Mouse (Mus musculus) lung, postnatal 36 days (tissue): Measurements from ENCODE around the gene Megf11.
"Not testable (repeated sequence)": the region's sequence is repeated elsewhere in the genome, so short reads cannot be mapped to it uniquely, and the experiment has no call there.

Experiments
- DNase-seq: peaks from one replicate; pipeline ENCODE4 v3.0.0; 2022; ENCODE audit warnings: mixed read lengths

Gene Megf11

DNA sequence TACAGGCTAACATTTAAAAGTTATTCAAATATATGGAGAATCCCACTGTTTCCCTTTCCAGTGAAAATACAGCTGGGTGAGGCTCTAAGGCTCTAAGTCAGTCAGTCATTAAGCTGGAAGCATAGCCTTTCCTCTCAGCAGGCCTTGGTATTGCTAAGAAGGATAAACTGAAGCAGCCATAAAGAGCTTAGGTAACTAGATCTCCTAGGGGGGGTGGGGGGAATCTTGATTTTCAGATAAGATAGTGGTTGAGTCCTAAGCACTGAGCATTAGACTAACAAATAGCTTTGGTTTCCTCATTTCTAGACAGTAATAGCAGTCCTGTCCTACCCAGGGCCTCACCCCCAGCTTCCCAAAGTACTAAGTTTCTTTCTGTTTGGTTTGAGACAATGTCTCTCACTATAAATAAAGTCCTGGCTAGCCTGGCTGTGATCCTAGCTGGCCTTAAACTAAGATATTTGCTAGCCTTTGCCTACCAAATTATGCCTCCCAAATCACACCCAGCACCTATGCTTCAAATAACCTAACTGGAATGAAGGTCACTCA lies 318.1 kb downstream of the Megf11 start:
- no peak for DNase-seq

DNA sequence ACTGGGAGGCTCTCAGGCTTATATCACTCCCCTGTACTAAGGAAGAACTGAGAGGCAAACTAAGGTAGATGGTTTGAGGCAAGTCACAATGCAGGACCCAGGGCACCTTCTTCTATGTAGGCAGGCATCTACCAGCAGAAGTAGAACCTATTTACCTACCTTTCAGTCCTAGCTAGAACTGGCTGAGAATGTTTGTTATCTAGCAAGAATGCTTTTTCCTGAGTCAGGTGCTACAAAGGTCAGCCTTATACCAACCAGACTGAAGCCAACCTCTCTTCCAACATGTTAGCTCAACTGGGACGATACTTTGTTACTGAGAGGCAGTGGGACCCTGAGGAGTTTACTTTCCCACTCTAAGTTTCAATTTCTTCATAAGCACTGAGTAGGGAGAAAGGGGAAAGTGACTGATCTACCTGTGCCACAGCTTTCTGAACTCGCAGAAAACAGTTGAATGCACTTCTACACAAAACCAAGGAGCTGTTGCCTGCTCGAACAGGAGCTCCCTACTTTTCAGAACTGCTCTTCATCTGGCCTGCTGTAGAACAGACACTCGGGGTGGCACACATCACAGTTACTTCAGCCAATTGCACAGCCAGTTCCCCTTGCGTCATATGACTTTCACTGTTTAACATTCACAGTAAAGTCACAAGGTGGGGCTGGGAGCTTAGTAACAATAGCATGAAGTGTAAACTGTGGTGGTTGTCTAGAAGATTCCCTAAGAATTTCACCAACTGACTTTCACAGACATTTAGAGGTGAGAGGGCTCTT lies 318.8 kb downstream of the Megf11 start:
- peak; percentile 55 for DNase-seq

DNA sequence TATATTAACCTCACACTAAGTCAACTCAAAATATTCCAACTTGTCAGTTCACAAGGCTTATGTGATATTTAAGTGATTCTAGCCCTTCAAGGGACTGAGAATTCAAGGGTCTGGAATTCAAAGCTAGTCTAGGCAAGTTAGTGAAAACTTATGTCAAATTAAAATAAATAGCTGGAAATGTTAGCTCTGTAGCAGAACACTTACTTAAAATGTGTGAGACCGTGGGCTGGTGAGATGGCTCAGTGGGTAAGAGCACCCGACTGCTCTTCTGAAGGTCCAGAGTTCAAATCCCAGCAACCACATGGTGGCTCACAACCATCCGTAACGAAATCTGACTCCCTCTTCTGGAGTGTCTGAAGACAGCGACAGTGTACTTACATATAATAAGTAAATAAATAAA lies 324.9 kb downstream of the Megf11 start:
- not testable (repeated sequence) for DNase-seq

DNA sequence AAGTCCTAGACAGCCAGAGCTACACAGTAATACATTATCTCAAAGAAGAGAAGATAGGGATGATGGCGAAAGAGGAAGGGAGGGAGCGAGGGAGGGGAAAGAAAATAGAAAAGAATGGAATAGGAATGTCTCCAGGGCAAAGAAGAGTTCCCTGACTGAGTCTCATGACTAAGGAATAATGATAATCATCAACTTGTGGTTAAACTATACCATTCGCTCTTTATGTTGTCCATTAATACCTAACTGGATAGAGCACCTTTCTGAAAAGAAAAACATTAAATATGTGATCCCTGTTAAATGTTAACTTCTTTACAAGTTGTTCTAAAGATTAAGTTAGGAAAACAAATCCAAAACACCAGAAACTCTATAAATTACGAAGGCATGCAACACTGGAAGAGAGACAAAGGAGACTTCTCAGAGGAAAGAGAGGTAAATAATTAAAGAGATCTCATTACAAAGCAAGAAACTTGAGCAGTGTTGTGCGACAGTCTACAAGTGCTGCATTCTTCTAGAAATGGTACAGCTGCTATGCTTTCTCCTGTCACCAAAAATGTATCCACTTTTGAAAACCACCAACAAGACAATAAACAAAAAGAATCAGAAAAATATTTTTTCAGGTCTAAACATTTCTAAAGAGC lies 334.2 kb downstream of the Megf11 start:
- no peak for DNase-seq

DNA sequence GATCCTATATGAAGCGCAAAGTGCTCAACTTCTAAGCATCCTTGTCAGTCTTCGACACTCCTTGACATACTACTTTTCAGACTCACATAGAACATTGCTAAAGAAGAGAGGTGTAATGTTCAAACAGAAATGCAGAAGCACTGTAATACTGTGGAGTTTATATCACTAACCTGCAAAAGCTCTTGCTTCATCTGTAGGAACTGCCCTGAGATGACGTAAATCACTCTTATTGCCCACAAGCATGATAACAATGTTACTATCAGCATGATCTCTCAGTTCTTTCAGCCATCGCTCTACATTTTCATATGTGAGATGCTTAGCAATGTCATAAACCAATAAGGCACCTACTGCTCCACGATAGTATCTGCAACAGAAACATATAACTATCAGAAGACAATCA lies 341.0 kb downstream of the Megf11 start:
- DNase-seq = no peak

DNA sequence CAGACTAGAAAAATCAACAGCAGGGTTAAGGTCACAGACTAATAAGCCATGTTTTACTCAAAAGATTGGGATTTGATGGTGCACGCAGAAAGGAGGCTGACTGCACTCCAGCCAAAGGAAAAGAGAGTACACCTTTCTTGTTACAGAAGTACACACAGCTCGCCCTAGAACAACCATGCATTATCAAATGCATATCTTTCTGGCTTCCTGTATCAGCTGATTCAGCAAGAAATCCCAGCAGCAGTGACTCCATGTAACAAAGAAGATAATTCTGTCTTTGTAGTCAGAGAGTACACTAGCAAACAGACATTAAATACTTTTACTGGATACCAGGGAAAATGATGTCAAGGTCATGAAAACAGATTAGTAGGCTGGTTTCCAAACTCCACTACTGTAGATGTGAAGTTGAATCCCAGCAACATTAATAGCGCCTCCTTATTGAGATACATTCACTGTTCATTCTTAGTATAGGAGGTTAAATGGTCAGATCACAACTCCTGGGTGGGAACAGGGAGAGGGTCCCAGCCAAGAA lies 345.7 kb downstream of the Megf11 start:
- no peak for DNase-seq

DNA sequence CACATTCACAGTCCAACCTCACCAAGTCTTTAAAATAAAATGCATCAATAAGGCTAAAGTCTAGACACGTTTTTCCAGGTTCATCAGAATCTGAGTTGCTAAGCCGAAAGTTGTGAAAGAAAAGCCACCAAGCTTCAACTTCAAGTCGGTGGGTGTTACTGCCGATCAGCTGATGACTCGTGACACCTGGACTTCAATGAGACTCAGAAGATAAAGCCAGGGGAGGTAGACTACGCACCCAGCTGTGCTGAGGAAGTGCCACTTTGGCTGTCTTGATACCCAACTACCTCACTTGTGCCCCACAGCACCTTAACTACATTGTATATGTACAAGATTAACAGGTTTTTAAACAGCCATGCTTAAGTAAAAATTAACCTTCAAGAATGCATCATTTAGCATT lies 348.7 kb downstream of the Megf11 start:
- DNase-seq = no peak

DNA sequence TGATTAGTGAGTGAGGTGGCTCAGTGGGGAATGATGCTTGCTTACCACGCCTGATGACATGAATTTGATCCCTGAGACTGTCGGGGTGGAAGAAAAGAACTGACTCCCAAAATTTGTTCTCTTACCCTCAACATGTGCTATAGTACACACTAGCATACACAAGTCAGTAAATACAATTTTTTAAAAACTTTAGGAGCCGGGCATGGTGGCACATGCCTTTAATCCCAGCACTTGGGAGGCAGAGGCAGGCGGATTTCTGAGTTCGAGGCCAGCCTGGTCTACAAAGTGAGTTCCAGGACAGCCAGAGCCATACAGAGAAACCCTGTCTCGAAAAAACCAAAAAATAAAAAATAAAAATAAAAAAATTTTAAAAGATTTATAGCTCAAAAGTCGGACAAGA lies 349.6 kb downstream of the Megf11 start:
- not testable (repeated sequence) for DNase-seq

DNA sequence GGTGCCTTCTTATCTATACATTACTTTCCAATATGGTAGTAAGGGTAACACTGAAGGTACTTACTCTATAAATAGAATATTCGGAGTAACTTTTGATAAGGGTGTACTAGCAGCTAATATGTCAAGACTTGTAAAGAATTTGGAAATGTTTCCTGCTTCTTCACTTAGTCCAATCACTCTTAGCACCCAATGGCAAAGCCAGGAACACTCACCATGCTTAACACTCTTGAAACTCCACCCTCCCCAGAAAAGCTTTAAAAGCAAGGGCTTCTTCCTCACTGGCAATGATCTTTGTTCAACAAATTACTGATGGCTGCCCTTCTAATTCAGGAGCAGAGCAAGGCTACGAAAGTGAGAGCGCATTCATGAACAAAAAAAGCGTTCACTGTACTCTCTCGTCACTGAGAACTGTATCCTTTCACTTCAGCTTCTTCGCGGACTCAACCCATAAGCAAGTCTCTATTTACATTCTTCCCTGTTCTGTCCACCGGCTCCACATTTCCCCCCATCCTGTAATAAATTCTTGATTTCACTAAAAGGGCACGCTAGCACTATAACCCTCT lies 350.7 kb downstream of the Megf11 start:
- peak; percentile 27 for DNase-seq

DNA sequence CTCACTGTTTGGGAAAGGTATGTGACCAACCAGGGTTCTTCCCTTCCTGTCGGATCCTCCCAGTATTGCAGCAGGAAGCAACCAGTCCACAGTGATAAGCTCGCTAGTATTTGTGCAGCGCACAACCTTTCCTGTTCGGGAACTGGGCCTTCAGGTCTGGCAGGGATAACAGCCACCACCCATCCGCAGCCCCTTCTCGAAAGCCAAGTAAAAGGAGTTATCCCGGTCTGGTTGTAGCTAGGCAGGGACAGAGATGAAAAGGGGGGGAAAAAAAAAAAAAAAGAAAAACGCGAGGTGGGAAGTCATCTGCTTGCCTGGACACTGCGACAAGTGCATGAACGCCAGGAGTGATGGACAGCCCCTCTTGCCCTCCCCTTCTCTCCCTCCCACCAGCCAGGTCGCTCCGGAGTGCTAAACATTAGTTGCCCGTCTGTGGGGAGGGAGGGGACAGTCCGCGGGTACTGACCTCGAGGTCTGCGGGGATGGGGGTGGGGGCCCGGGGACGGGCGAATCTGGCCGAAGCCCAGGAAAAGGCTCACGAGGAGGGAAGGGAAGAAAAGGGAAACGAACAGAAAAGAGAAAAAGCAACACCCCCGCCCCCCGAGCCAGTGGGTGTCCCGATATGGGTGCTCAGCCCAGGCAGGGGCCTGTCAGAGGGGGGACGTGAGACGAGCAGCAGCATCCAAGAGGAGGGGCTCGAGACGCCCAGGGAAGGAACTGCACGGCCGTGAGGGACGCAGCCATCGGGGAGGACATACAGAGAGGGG lies 351.4 kb downstream of the Megf11 start:
- peak; percentile 87 for DNase-seq

DNA sequence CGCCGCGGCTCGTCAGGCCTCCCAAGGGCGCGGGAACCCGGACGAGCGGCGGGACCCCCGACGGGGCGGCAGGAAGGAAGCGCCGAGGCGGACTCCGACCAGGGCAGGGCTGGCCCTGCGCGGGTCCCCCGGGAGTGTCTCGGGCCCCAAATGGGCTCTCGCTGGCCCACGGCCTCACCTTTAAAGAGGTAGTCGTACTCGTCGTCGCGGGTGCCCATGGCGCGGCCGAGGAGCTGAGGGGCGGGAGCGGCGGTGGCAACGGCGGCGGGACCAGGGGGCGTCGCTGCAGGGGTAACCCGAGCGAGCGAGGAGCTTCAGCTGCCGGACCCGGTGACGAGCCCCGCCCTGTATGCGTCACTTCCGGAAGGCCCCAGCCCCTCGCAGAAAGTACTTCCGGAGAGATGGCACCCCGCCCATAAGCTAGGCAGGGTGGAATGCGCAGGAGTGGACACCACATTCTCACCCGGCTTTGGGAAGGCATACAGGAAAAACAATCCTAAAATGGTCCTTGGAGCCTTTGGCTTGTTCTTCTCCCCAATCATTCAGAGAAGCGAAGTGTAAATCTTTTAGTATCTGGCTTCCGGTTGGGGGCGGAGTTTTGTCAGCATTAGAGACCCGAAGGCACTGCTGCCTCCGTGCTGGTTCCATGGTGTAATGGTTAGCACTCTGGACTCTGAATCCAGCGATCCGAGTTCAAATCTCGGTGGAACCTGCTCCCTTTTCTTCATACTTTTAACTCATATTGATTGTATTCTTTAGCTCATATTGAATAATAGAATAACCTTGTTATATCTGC lies 352.2 kb downstream of the Megf11 start, which contains the start of gene Rab11a:
Gene Rab11a, minus strand, starts transcription at position 353 of the 796 bp plus-strand sequence.
- DNase-seq = peak; percentile 97

DNA sequence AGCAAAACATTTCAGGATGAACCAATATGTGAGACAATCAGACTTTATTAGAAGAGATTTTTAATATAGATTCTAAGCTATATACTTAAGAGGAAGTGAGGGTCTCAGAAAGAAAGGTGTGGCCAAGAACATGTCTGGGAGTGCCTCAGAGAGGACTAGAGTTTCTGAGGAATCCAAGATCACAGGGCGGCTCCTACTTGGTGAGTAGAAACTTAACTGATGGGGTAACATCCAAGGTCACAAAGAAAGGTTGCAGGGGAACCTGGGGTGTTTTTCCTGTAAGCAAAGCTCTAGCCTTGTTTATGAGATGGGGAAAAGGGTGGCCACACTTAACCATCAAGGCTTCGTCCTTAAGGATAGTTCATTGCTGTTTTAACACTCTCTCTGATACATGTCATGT lies 353.6 kb downstream of the Megf11 start:
- DNase-seq = no peak

DNA sequence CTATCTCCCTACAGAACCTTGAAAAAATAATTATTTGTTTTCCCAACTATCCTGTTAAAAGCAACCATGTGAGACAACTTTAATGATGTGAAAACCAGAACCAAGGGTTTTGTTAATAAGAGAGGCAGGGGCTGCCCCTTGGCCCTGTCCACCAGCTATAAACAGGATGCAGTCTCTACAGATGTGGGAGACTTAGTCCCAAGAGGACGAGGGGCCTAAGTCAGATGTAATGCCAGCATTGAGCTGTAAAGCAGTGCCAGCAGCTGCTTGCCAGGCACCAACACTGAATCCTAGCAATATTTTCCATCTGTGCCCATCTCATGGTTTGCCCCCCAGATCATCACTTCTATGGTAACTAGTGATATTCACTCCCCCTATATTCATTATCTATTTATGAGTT lies 357.0 kb downstream of the Megf11 start:
- DNase-seq = no peak

DNA sequence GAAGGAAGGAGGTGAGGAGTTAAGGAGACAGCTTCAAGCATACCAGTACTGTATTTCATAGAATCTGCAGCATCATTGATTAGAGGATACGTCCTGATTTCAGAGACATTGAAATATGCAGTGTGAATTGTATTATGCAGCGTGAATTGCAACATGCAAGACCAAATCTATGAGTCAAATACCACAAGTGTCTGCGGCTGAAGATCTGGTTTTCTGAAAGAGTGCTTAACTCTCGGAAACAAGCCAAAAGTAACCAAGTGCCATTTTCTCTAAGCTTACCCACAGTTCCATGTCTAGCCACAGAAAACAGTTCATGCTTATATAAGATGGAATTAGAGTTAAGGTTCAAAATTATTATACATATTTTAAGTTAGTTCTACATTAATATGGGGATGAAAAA lies 362.3 kb downstream of the Megf11 start:
- peak; percentile 22 for DNase-seq

DNA sequence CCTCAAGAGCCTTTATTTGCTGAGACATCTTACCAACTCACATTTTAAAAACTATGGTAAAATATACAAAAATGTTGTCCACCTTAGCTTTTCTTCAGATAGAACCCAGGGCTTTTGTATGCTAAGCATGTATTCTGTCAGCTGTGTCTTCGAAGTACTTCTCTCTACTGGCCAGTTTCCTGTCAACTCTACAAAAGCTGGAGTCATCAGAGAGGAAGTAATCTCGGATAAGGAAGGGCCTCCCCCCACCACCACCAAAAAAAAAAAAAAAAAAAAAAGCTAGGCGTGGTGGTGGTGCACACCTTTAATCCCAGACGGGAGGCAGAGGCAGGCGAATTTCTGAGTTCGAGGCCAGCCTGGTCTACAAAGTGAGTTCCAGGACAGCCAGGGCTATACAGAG lies 363.9 kb downstream of the Megf11 start:
- no peak for DNase-seq

DNA sequence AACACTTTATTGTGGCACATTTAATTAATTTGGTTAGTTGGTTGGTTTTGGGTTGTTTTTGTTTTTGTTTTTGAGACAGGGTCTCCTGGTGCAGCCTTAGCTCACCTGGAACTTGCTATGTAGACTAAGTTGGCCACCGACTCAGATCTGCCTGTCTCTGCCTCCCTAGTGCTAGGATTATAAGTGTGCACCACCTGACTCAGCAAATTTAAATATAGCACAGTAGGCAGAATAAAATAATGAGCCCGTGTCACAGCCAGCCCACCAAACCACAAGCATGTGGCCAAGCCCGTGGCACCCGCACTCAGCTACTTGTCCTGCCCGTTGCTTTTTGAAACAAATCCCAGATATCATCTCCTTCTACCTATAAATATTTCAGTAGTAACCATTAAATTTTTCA lies 367.1 kb downstream of the Megf11 start:
- no peak for DNase-seq

DNA sequence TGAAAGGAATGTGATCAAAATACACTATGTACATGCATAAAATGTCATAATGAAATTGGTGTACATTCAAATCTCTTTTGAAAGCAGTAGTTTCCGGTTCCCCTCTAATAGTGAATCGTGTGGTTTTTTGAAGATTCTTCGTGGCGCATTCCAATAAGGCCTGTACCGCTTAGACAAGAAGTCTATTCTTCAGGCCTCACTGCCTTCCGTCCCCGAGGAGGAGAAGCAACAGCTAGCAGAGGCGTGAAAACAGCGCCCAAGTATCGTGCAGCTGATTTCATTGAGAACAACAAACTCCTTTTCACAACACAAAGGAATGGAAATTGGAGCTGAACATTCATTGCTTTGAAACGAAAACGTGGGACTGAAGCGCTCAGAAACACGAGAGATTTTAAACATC lies 372.6 kb downstream of the Megf11 start:
- DNase-seq = no peak
